Mouse (Mus musculus): ENCODE measurements at regions not wholly inside any gene's neighbourhood (a gene's known extent, or its start where the extent isn't known, plus 50 kb on each side); places are given as distances from the start of the nearest gene placed in this dataset.

DNA sequence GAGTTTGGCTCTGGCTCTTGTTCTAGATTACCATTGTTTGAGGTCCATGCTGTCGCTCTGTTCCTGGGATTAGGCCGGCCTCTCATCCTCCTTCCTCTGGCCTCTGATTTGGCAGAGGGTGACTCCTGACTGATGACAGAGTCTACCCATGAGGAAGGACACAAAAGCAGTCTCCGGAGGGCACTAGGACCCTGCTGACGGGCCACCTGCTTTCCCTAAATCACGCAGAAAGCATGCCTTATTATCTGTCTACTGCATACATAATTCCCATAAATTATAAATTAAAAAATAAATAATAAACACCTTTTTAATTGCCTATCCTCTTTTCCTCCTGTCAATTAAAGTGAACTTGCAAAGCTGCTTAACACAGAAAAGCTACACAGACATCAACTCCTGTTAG lies 215.4 kb downstream of the Sec16b start:
- H3K4me3 ChIP-seq (ENCODE audit: insufficient read depth in 1 of 2, low read depth in 1 of 2, low read length in 2 of 2, poor library complexity in 1 of 2, severe bottlenecking in 1 of 2) = no peak overlapping the region
- no peaks in the 10 kb centered on the region for H3K4me1 ChIP-seq (ENCODE audit: control insufficient read depth in 2 of 2, insufficient read depth in 2 of 2, low read length in 2 of 2, poor library complexity in 1 of 2)
- H3K36me3 ChIP-seq (ENCODE audit: control insufficient read depth, insufficient read depth, low read length, poor library complexity, severe bottlenecking) = no peaks in the 10 kb centered on the region
- TF ChIP-seq ZNF384 (IDR thresholded peaks at IDR 0.05; ENCODE audit: low read depth, low read length) (no peak), MAFK (IDR thresholded peaks at IDR 0.05; ENCODE audit: insufficient read depth, low read depth, low read length) (no peak), ZC3H11A (IDR thresholded peaks at IDR 0.05; ENCODE audit: borderline replicate concordance, low read depth, low read length) (no peak), HCFC1 (IDR thresholded peaks at IDR 0.05; ENCODE audit: borderline replicate concordance, insufficient read depth, low read length) (no peak), CHD2 (IDR thresholded peaks at IDR 0.05; ENCODE audit: low read depth, low read length) (no peak)
- H3K27ac ChIP-seq (ENCODE audit: insufficient read depth, low read depth, low read length, poor library complexity, severe bottlenecking) = no peak overlapping the region
- no peaks in the 10 kb centered on the region for H3K9me3 ChIP-seq (ENCODE audit: control insufficient read depth, insufficient read depth, low read depth, low read length)
- in situ Hi-C loops (cut with MboI; ENCODE audit: low sequenced_read_pairs in 2 of 2, unreplicated experiment in 2 of 2) = no loop called here
- no peak overlapping the region for H3K9ac ChIP-seq (ENCODE audit: insufficient read depth, low read depth, low read length, poor library complexity, severe bottlenecking)
- DNase-seq (ENCODE audit: low read depth, low spot score) = no peak

DNA sequence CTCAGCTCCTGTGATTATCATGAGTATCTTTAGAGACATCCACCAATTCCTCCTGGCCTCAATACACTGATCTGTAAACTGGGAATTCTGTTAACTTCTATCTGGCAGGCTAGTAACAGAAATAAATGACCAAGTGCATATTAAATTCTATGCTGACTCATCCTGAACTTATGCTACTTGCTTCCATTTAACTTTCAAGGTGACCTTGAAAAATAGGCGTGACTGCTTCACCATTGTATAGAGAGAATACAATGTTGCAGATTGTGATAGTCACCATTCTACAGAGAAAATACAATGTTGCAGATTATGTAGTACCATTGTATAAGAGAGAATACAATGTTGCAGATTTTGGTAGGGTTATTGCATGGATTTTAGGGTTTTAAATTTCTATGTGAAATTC lies 224.6 kb downstream of the Sec16b start:
- in situ Hi-C loops (cut with MboI; ENCODE audit: low sequenced_read_pairs in 2 of 2, unreplicated experiment in 2 of 2) = no loop called here
- DNase-seq (ENCODE audit: low read depth, low spot score) = no peak
- peak; percentile 79 for TF ChIP-seq MAFK (IDR thresholded peaks at IDR 0.05; ENCODE audit: insufficient read depth, low read depth, low read length)
- TF ChIP-seq CHD2 (IDR thresholded peaks at IDR 0.05; ENCODE audit: low read depth, low read length) = peak; percentile 56; the same call in 1 of the 2 replicates
- TF ChIP-seq HCFC1 (IDR thresholded peaks at IDR 0.05; ENCODE audit: borderline replicate concordance, insufficient read depth, low read length) = no peak
- TF ChIP-seq ZNF384 (IDR thresholded peaks at IDR 0.05; ENCODE audit: low read depth, low read length) = no peak
- no peak for TF ChIP-seq ZC3H11A (IDR thresholded peaks at IDR 0.05; ENCODE audit: borderline replicate concordance, low read depth, low read length)
- Histone ChIP-seq H3K36me3 (ENCODE audit: control insufficient read depth, insufficient read depth, low read length, poor library complexity, severe bottlenecking) (no peaks in the 10 kb centered on the region), H3K27ac (ENCODE audit: insufficient read depth, low read depth, low read length, poor library complexity, severe bottlenecking) (no peak overlapping the region), H3K9ac (ENCODE audit: insufficient read depth, low read depth, low read length, poor library complexity, severe bottlenecking) (no peak overlapping the region), H3K9me3 (ENCODE audit: control insufficient read depth, insufficient read depth, low read depth, low read length) (no peaks in the 10 kb centered on the region), H3K4me3 (ENCODE audit: insufficient read depth in 1 of 2, low read depth in 1 of 2, low read length in 2 of 2, poor library complexity in 1 of 2, severe bottlenecking in 1 of 2) (no peak overlapping the region), H3K4me1 (ENCODE audit: control insufficient read depth in 2 of 2, insufficient read depth in 2 of 2, low read length in 2 of 2, poor library complexity in 1 of 2) (peaks cover 0 to 2% of the 10 kb centered on the region in 2 experiments; a peak in 1 of 4 replicates)

DNA sequence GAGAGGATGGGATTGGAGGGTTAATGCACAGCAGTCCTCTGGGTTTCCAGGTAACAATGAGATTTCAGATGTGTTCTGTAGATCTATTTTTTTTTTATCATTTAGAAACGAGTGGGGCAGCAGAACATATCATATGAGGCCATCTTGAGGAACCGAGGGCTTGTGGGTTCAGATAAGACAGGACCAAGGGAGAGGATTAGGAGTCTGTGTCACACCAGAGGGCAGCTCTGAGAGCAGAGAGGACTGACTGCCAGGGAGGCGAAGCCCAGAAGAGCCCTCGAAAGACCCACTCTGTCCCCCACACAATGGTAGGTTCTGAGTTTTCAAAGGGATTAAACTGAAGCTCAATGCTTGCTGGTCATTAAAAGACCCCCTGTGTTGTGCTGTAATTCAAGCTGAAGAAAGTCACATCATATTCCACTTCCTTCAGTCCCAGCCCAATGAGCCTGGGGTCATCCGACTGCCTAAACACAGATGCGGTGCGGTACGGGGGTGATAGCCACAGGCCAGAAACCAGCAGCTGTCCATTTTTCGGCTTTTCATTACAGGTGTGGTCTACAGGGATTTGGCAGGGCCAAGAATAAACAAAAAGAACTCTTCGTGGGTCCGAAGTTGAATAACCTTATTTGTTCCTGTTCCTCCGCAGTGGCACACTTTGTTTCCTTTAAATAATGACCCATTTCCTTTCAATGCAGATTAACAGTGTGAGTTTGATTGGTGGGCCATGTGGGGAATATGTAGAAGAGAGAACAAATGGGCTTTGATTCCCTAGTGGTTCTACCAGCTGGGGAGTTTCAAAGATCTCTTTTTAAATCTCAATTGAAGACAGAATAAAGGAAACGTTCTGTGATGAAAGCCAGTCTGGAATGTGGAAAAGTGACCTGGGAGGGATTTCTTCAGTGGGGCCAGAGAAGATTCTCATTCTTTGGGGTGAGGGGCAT lies 234.5 kb downstream of the Sec16b start:
- no peak overlapping the region for H3K4me3 ChIP-seq (ENCODE audit: insufficient read depth in 1 of 2, low read depth in 1 of 2, low read length in 2 of 2, poor library complexity in 1 of 2, severe bottlenecking in 1 of 2)
- TF ChIP-seq HCFC1 (IDR thresholded peaks at IDR 0.05; ENCODE audit: borderline replicate concordance, insufficient read depth, low read length) (no peak), ZC3H11A (IDR thresholded peaks at IDR 0.05; ENCODE audit: borderline replicate concordance, low read depth, low read length) (no peak), MAFK (IDR thresholded peaks at IDR 0.05; ENCODE audit: insufficient read depth, low read depth, low read length) (no peak), ZNF384 (IDR thresholded peaks at IDR 0.05; ENCODE audit: low read depth, low read length) (no peak), CHD2 (IDR thresholded peaks at IDR 0.05; ENCODE audit: low read depth, low read length) (no peak)
- 0 out of 4 replicates have a peak, but pooled peaks cover 0 to 1% of the 10 kb centered on the region in 2 experiments for H3K4me1 ChIP-seq (ENCODE audit: control insufficient read depth in 2 of 2, insufficient read depth in 2 of 2, low read length in 2 of 2, poor library complexity in 1 of 2)
- no peaks in the 10 kb centered on the region for H3K9me3 ChIP-seq (ENCODE audit: control insufficient read depth, insufficient read depth, low read depth, low read length)
- in situ Hi-C loops (cut with MboI; ENCODE audit: low sequenced_read_pairs in 2 of 2, unreplicated experiment in 2 of 2) = no loop called here
- no peaks in the 10 kb centered on the region for H3K36me3 ChIP-seq (ENCODE audit: control insufficient read depth, insufficient read depth, low read length, poor library complexity, severe bottlenecking)
- H3K9ac ChIP-seq (ENCODE audit: insufficient read depth, low read depth, low read length, poor library complexity, severe bottlenecking) = no peak overlapping the region
- DNase-seq (ENCODE audit: low read depth, low spot score) = no peak
- H3K27ac ChIP-seq (ENCODE audit: insufficient read depth, low read depth, low read length, poor library complexity, severe bottlenecking) = no peak overlapping the region

DNA sequence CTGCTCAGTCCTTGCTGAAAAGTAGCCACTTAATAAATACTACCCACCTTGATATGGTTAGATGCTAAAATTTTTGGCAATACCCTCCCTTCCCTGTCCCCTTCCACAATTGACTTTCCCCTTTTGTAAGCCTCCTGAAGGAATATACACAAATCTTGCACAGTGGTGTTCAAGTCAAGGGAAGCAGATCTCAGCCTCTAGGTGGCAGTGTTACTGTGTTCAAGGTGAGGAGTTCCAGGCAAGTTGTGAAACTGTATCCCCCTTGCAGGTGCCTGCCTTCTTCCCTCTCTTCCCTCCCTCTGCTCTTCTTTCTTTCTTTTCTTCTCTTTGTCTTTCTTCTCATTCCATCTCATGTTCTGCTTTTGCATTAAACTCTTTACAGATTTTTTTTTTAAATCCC lies 239.1 kb downstream of the Sec16b start:
- Histone ChIP-seq H3K9me3 (ENCODE audit: control insufficient read depth, insufficient read depth, low read depth, low read length) (no peaks in the 10 kb centered on the region), H3K9ac (ENCODE audit: insufficient read depth, low read depth, low read length, poor library complexity, severe bottlenecking) (no peak overlapping the region), H3K4me1 (ENCODE audit: control insufficient read depth in 2 of 2, insufficient read depth in 2 of 2, low read length in 2 of 2, poor library complexity in 1 of 2) (0 out of 4 replicates have a peak, but pooled peaks cover 0 to 1% of the 10 kb centered on the region in 2 experiments), H3K4me3 (ENCODE audit: insufficient read depth in 1 of 2, low read depth in 1 of 2, low read length in 2 of 2, poor library complexity in 1 of 2, severe bottlenecking in 1 of 2) (no peak overlapping the region), H3K27ac (ENCODE audit: insufficient read depth, low read depth, low read length, poor library complexity, severe bottlenecking) (no peak overlapping the region), H3K36me3 (ENCODE audit: control insufficient read depth, insufficient read depth, low read length, poor library complexity, severe bottlenecking) (no peaks in the 10 kb centered on the region)
- peak; percentile 51 for DNase-seq (ENCODE audit: low read depth, low spot score)
- TF ChIP-seq MAFK (IDR thresholded peaks at IDR 0.05; ENCODE audit: insufficient read depth, low read depth, low read length) = no peak
- no peak for TF ChIP-seq HCFC1 (IDR thresholded peaks at IDR 0.05; ENCODE audit: borderline replicate concordance, insufficient read depth, low read length)
- no peak for TF ChIP-seq ZNF384 (IDR thresholded peaks at IDR 0.05; ENCODE audit: low read depth, low read length)
- no peak for TF ChIP-seq CHD2 (IDR thresholded peaks at IDR 0.05; ENCODE audit: low read depth, low read length)
- TF ChIP-seq ZC3H11A (IDR thresholded peaks at IDR 0.05; ENCODE audit: borderline replicate concordance, low read depth, low read length) = no peak
- in situ Hi-C loops (cut with MboI; ENCODE audit: low sequenced_read_pairs in 2 of 2, unreplicated experiment in 2 of 2) = no loop called here
